Mouse (Mus musculus): ENCODE results near the gene Rnf17. TPM values are rescaled to one million over a fixed set of nuclear protein-coding genes. Genes with fewer than 3 reads are reported as not detected.

The Rnf17 gene
- polyA plus RNA-seq, 1 experiment from 2014 or later: 1.0 TPM

Other genes starting within 250 kb of the Rnf17 start
- gene Gzmg, start 243.0 kb upstream of the Rnf17 start, polyA plus RNA-seq (2015; fragmentation: Nextera tagmentation; extraction: Ambion mirVana): not detected in 2 replicates
- gene Gzmn, start 228.0 kb upstream of the Rnf17 start, polyA plus RNA-seq (2015; fragmentation: Nextera tagmentation; extraction: Ambion mirVana): not detected in 2 replicates
- gene Gzmf, start 191.2 kb upstream of the Rnf17 start, polyA plus RNA-seq (2015; fragmentation: Nextera tagmentation; extraction: Ambion mirVana): not detected in 2 replicates
- gene Gzmc, start 167.9 kb upstream of the Rnf17 start, polyA plus RNA-seq (2015; fragmentation: Nextera tagmentation; extraction: Ambion mirVana): not detected in 2 replicates
- gene Gzmb, start 140.3 kb upstream of the Rnf17 start, polyA plus RNA-seq (2015; fragmentation: Nextera tagmentation; extraction: Ambion mirVana): not detected in 2 replicates
- 0.29 and 0.30 TPM in 2 replicates for gene Atp12a, start 37.5 kb upstream of the Rnf17 start, polyA plus RNA-seq (2015; fragmentation: Nextera tagmentation; extraction: Ambion mirVana)
- 14.7 and 18.2 TPM in 2 replicates for gene Cenpj, start 172.8 kb downstream of the Rnf17 start, polyA plus RNA-seq (2015; fragmentation: Nextera tagmentation; extraction: Ambion mirVana)
- 0.68 and 0.84 TPM in 2 replicates for gene Parp4, start 173.0 kb downstream of the Rnf17 start, polyA plus RNA-seq (2015; fragmentation: Nextera tagmentation; extraction: Ambion mirVana)